Mouse (Mus musculus) cerebellum, adult 2 months (tissue): Measurements from ENCODE around the gene Gm49345. TPM values are rescaled to one million over a fixed set of nuclear protein-coding genes. Genes with fewer than 3 reads are reported as not detected.
"Not testable (repeated sequence)": the region's sequence is repeated elsewhere in the genome, so short reads cannot be mapped to it uniquely, and the experiment has no call there.

Experiments used
- DNase-seq, 2 experiments: peaks; one replicate each; pipeline ENCODE4 v3.0.0; 2021
- H3K27ac ChIP-seq: fragments of 200-500 bp; 2 replicates; pipeline ENCODE4 v1.5.1; 2012; ENCODE audit warnings: low read length, control low read depth, inconsistent platforms; ENCODE audit not compliant: insufficient read depth
- H3K27me3 ChIP-seq: fragments of 200-500 bp; 2 replicates; pipeline ENCODE4 v1.6.1; 2012; ENCODE audit warnings: inconsistent platforms, mild to moderate bottlenecking, low read length, moderate library complexity; ENCODE audit not compliant: control insufficient read depth, insufficient read depth
- H3K4me1 ChIP-seq: fragments of 200-500 bp; 2 replicates; pipeline ENCODE4 v1.6.1; 2011; ENCODE audit warnings: low read length; ENCODE audit not compliant: control insufficient read depth, insufficient read depth
- H3K4me3 ChIP-seq: fragments of 200-500 bp; replicated peaks from 2 replicates; pipeline ENCODE3; 2011; ENCODE audit warnings: mild to moderate bottlenecking, low read depth, low read length, control low read depth; ENCODE audit not compliant: insufficient read depth
- CTCF ChIP-seq: fragments of 200-500 bp; IDR thresholded peaks from 2 replicates; pipeline ENCODE4 v1.5.1; 2011; ENCODE audit warnings: low read depth, mild to moderate bottlenecking, control low read depth, low read length, moderate library complexity, borderline replicate concordance; ENCODE audit not compliant: insufficient read depth
- POLR2A ChIP-seq: fragments of 200-500 bp; IDR thresholded peaks from 2 replicates; pipeline ENCODE4 v1.6.1; 2011; ENCODE audit warnings: low read length, control low read depth, borderline replicate concordance; ENCODE audit not compliant: insufficient read depth
- WGBS: fragments of 180-500 bp; shearing (Covaris S2); methylation state at CpG from one replicate; pipeline ENCODE4 v1.1.7; 2018; 5-methylcytosine and 5-hydroxymethylcytosine counted together
- polyA plus RNA-seq: library from polyadenylated mRNA; depleted of rRNA; stranded (reverse); fragments of >200 nt; gene quantifications from 2 replicates; pipeline ENCODE4 v1.2.3, GENCODE M21; 2012; rRNA removed

Gene Gm49345
- polyA plus RNA-seq = not detected in 2 replicates

- Histone ChIP-seq H3K4me1 (no peaks in the 10 kb centered on the region), H3K27ac (peak within 1 kb of the TSS; percentile 18; the same call in 1 of the 2 replicates), H3K27me3 (no peaks in the 10 kb centered on the region), H3K4me3 (peak within 1 kb of the TSS; percentile 100)
- under 1% methylated on average over 19 of the region's 19 CpGs for WGBS
- TF ChIP-seq CTCF (peak; percentile 48; the same call in 1 of the 2 replicates), POLR2A (no peak; the same call in 1 of the 2 replicates)
- DNase-seq = peak; percentile 84 to 87
These were observed at the start of gene Gm49345, which contains the start of gene Zfp729a for GRCm38 (mm10) chr13:67637294-67638007. Gene Gm49345, minus strand, starts transcription at chr13:67637769. Gene Zfp729a, minus strand, starts transcription at chr13:67637791.

GRCm38 (mm10) chr13:67686971-67687370 is 49.4 kb upstream of the Gm49345 start, which contains the start of gene Zfp738:
Gene Zfp738, minus strand, starts transcription at chr13:67687071.
- no peaks in the 10 kb centered on the region for H3K4me1 ChIP-seq
- H3K27me3 ChIP-seq = no peaks in the 10 kb centered on the region
- WGBS = 77% methylated on average over 4 of the region's 4 CpGs
- DNase-seq = no peak
- no peak within 1 kb of the TSS for H3K4me3 ChIP-seq
- no peak within 1 kb of the TSS for H3K27ac ChIP-seq
- TF ChIP-seq CTCF (no peak), POLR2A (no peak)

GRCm38 (mm10) chr13:67683841-67684240 is 46.3 kb upstream of the Gm49345 start:
- H3K27ac ChIP-seq, H3K27me3 ChIP-seq, H3K4me1 ChIP-seq: not testable (repeated sequence)
- DNase-seq = peak in 1 of 2 experiments; percentile 6
- peak overlapping the region; percentile 94 for H3K4me3 ChIP-seq
- 34% methylated on average over 2 of the region's 2 CpGs for WGBS

GRCm38 (mm10) chr13:67682959-67683735 is 45.6 kb upstream of the Gm49345 start:
- WGBS = 6% methylated on average over 16 of the region's 16 CpGs
- H3K27ac ChIP-seq = peak overlapping the region; percentile 47
- DNase-seq = peak; percentile 86 to 90
- H3K4me3 ChIP-seq = peak overlapping the region; percentile 94
- peak; percentile 36; the same call in 1 of the 2 replicates for TF ChIP-seq POLR2A
- not testable (repeated sequence) for H3K4me1 ChIP-seq, H3K27me3 ChIP-seq

- TF ChIP-seq POLR2A = no peak
- H3K4me3 ChIP-seq = no peak overlapping the region
- no peak overlapping the region for H3K27ac ChIP-seq
- H3K27me3 ChIP-seq = no peaks in the 10 kb centered on the region
- WGBS = 95% methylated on average over 2 of the region's 2 CpGs
- DNase-seq = no peak
- H3K4me1 ChIP-seq = no peaks in the 10 kb centered on the region
These were observed 37.3 kb upstream of the Gm49345 start for GRCm38 (mm10) chr13:67674902-67675301.

GRCm38 (mm10) chr13:67652496-67652895 is 14.9 kb upstream of the Gm49345 start:
- H3K4me1 ChIP-seq = no peaks in the 10 kb centered on the region
- WGBS = 32% methylated on average over 3 of the region's 3 CpGs
- no peak for DNase-seq
- no peak overlapping the region for H3K27ac ChIP-seq
- no peak overlapping the region for H3K4me3 ChIP-seq
- TF ChIP-seq CTCF = no peak
- no peak for TF ChIP-seq POLR2A
- H3K27me3 ChIP-seq = no peaks in the 10 kb centered on the region

- H3K4me3 ChIP-seq = no peak overlapping the region
- DNase-seq = peak in 1 of 2 experiments; percentile 24
- TF ChIP-seq CTCF (no peak), POLR2A (no peak)
- H3K27ac ChIP-seq = no peak overlapping the region
- no peaks in the 10 kb centered on the region for H3K4me1 ChIP-seq
- H3K27me3 ChIP-seq = no peaks in the 10 kb centered on the region
- 92% methylated on average over 4 of the region's 4 CpGs for WGBS
These were observed 27.5 kb downstream of the Gm49345 start for GRCm38 (mm10) chr13:67610108-67610507.
